Mouse (Mus musculus): ENCODE measurements around the gene Crygc. TPM values are rescaled to one million over a fixed set of nuclear protein-coding genes. Genes with fewer than 3 reads are reported as not detected.

Gene Crygc
- polyA plus RNA-seq (2014; fragmentation: Nextera tagmentation; extraction: Ambion mirVana): not detected in 2 replicates

DNA sequence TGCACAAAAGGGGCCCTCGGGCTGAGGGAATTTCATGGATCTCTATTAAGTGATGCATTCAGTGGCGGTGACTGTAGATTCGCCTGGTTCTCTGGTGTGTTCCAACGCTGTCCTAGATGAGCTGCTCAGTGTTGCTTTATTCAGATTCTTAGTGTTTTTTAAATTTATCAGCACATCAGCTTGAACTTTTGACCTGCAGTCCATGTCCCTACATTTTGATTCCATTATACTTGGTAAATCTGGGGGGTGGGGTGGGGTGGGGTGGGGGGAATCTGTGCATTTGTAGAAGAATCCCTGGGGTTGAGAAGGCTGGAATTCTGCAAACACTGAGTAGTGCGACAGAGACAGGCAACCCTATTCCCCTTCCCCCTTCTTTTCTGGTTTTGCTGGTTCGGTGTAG is at the start of gene Crygc:
TSS of gene Crygc (minus strand) at position 101 of the 400 bp plus-strand sequence.
- no peaks in the 10 kb centered on the region for H3K4me1 ChIP-seq (replicated peaks; ENCODE audit: control insufficient read depth, insufficient read depth, low read length)
- ATAC-seq (ENCODE audit: low FRiP score) (no peak), DNase-seq (ENCODE audit: low spot score) (no peak)
- no peak within 1 kb of the TSS for H3K9ac ChIP-seq
- H3K36me3 ChIP-seq (replicated peaks; ENCODE audit: control insufficient read depth, insufficient read depth): no peaks in the 10 kb centered on the region
- H3K4me2 ChIP-seq (replicated peaks): no peak within 1 kb of the TSS
- H3K27ac ChIP-seq: no peak within 1 kb of the TSS
- no peaks in the 10 kb centered on the region for H3K9me3 ChIP-seq (ENCODE audit: control insufficient read depth, low read length)
- 64% methylated on average over 6 of the region's 6 CpGs for WGBS
- H3K27me3 ChIP-seq (ENCODE audit: control insufficient read depth, insufficient read depth, low read length): no peaks in the 10 kb centered on the region
- no peak within 1 kb of the TSS for H3K4me3 ChIP-seq (replicated peaks; ENCODE audit: low read length)

DNA sequence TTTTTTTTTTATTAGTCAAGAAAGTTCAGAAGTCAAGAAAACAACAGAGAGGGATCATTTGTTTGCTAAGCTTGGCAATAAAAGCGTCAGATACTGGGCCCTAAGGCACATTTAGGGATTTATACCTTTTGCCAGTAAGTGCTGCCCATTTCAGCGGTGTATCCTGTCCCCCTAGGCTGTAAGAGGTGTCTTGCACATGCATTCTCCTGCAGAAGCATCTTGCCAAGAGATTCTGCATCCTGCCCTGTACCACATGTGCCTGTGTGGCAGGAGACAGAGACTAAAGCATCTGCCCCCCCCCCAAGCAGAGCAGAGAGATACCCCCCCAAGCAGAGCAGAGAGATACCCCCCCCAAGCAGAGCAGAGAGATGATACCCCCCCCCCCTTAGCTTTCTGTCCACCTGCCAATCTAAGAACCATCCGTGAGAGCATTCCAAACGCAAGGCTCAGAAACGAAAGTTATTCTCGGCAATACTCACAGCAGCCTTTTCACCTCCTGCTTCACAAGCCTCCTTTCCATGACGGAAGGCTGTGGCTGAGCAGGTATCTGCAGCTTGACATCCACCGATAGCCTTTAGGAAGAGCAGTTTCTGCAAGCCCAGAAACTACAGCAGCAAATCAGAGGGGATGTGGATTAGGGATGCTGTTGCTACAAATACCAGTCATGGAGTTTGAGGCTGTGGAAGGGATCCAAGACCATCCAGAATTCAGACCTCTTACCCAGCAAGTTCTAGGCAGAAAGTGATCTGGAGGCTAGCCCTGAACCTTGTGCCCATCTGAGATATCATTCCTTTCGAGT is 49.3 kb upstream of the Crygc start, which contains the start of gene D630023F18Rik:
TSS of gene D630023F18Rik (minus strand) at position 641 of the 799 bp plus-strand sequence.
- Histone ChIP-seq H3K9ac (no peak within 1 kb of the TSS), H3K9me3 (ENCODE audit: control insufficient read depth, low read length) (no peaks in the 10 kb centered on the region), H3K4me1 (replicated peaks; ENCODE audit: control insufficient read depth, insufficient read depth, low read length) (no peaks in the 10 kb centered on the region), H3K27ac (no peak within 1 kb of the TSS), H3K36me3 (replicated peaks; ENCODE audit: control insufficient read depth, insufficient read depth) (no peaks in the 10 kb centered on the region), H3K27me3 (ENCODE audit: control insufficient read depth, insufficient read depth, low read length) (no peaks in the 10 kb centered on the region), H3K4me2 (replicated peaks) (peak within 1 kb of the TSS; percentile 48), H3K4me3 (replicated peaks; ENCODE audit: low read length) (peak within 1 kb of the TSS; percentile 22)
- ATAC-seq (ENCODE audit: low FRiP score): no peak
- DNase-seq (ENCODE audit: low spot score): no peak
- WGBS: 36% methylated on average over 9 of the region's 9 CpGs

DNA sequence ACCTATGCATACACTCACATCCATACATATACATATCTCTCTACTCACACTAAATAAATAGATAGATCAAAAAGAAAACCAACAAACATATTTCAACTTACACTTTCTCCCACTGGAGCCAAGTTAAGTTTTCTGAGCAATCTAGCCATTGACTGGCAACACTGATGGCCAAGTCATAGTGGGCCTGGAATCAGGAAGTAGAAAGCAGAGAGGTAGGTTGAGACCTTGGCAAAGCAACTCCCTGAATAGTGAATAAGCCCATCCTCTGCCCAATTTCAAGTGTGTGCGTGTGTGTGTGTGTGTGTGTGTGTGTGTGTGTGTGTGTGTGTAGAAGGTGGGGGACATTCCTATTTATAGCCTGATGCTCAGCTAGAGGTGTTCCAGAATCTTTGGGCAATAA is 45.9 kb upstream of the Crygc start, which contains the start of gene Gm28845:
TSS of gene Gm28845 (minus strand) at position 121 of the 400 bp plus-strand sequence.
- H3K4me3 ChIP-seq (replicated peaks; ENCODE audit: low read length): no peak within 1 kb of the TSS
- ATAC-seq (ENCODE audit: low FRiP score): no peak
- no peaks in the 10 kb centered on the region for H3K4me1 ChIP-seq (replicated peaks; ENCODE audit: control insufficient read depth, insufficient read depth, low read length)
- DNase-seq (ENCODE audit: low spot score): no peak
- no peaks in the 10 kb centered on the region for H3K36me3 ChIP-seq (replicated peaks; ENCODE audit: control insufficient read depth, insufficient read depth)
- H3K9ac ChIP-seq: no peak within 1 kb of the TSS
- no peak within 1 kb of the TSS for H3K27ac ChIP-seq
- 88% methylated on average over 1 of the region's 1 CpGs for WGBS
- H3K9me3 ChIP-seq (ENCODE audit: control insufficient read depth, low read length): no peaks in the 10 kb centered on the region
- no peak within 1 kb of the TSS for H3K4me2 ChIP-seq (replicated peaks)
- no peaks in the 10 kb centered on the region for H3K27me3 ChIP-seq (ENCODE audit: control insufficient read depth, insufficient read depth, low read length)

DNA sequence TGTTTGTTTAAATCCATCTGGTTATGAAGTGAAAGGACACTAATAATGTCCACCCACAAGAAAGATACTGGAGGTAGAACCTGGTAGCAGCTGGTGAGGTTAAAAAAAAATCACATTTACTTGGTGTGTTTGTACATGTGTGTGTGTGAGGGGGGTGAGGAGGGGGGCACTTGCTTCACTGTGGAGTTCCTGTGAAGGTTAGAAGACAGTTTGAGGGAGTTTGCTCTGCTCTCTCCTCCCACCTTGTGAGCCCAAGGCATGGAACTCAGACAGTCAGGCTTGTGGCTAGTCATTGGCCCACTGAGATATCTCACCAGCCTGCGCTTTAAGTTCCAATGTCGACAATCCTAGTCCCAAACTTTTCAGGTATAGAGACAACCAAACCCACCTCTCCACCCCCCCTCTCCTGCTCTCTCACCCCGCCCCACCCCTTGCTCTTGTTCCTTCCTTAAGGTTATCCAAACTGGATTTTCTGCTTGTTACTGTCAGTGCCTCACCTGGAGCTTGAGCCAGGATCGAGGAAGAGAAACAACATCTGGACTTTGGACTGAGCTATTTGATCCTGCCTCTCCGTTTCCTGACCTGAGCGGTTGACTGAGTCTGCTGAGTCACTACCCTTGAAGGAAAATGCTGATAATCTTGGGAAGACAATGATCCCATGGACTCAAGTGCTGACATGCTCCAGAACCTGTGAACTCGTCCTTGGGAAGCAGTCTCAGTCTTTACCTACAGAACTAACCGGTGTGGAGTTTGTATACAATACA is 44.8 kb upstream of the Crygc start:
- H3K4me3 ChIP-seq (replicated peaks; ENCODE audit: low read length): no peak overlapping the region
- H3K36me3 ChIP-seq (replicated peaks; ENCODE audit: control insufficient read depth, insufficient read depth): no peaks in the 10 kb centered on the region
- no peaks in the 10 kb centered on the region for H3K27me3 ChIP-seq (ENCODE audit: control insufficient read depth, insufficient read depth, low read length)
- H3K4me2 ChIP-seq (replicated peaks): no peak overlapping the region
- ATAC-seq (ENCODE audit: low FRiP score): no peak
- no peak overlapping the region for H3K9ac ChIP-seq
- no peaks in the 10 kb centered on the region for H3K4me1 ChIP-seq (replicated peaks; ENCODE audit: control insufficient read depth, insufficient read depth, low read length)
- no peaks in the 10 kb centered on the region for H3K9me3 ChIP-seq (ENCODE audit: control insufficient read depth, low read length)
- no peak overlapping the region for H3K27ac ChIP-seq
- WGBS: 88% methylated on average over 8 of the region's 8 CpGs
- DNase-seq (ENCODE audit: low spot score): no peak

DNA sequence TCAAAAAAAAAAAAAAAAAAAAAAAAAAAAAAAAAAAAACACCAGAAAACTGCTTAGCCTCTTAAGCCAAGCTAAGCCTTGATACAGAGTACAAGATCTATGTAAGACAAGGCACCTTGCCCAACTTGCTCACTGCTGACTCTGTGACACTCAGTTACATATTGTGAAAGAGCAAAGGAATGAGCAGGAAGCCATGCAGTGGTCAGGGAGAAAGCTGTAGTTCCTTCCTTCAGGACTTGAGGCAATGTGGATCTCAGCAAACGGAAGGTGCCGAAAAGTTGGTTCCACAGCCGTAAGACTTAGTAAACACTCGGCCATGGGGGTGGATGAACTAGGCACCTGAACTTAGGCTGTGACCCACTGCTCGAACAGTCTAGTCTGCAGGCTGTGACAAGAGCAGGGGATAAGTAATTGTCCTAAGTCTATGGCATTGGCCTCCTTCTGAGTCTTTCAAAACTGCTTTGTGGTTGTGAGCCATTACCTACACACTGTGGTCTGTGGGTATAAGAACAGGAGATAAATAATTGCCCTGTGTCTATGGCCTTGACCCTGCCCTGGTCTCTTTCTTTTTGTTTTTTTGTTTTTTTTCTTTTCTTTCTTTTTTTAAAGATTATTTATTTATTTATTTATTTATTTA is 40.2 kb upstream of the Crygc start:
- Histone ChIP-seq H3K9me3 (ENCODE audit: control insufficient read depth, low read length) (no peaks in the 10 kb centered on the region), H3K36me3 (replicated peaks; ENCODE audit: control insufficient read depth, insufficient read depth) (no peaks in the 10 kb centered on the region), H3K4me2 (replicated peaks) (no peak overlapping the region), H3K27ac (no peak overlapping the region), H3K4me3 (replicated peaks; ENCODE audit: low read length) (no peak overlapping the region), H3K9ac (no peak overlapping the region), H3K27me3 (ENCODE audit: control insufficient read depth, insufficient read depth, low read length) (no peaks in the 10 kb centered on the region), H3K4me1 (replicated peaks; ENCODE audit: control insufficient read depth, insufficient read depth, low read length) (no peaks in the 10 kb centered on the region)
- DNase-seq (ENCODE audit: low spot score): no peak
- ATAC-seq (ENCODE audit: low FRiP score): no peak
- WGBS: 95% methylated on average over 5 of the region's 5 CpGs

DNA sequence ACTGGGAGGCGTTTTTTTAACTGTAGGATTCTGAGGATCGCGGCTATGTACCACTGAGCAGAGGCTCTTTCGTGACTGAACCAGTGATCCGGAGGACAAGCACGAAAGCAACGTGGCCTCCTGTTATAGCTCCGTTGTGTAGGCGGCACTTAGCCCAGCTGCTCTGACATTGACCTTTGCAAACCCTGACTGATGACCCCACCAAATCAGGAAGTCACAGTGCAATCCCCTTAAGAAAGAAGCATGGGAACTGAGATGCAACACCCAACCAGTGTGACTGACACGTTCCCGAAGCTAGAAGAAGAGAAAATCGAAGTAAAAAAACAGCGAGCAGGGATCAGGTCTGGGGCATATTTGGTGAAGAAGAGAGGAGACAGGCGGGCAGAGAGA is 39.3 kb upstream of the Crygc start:
- no peak overlapping the region for H3K4me3 ChIP-seq (replicated peaks; ENCODE audit: low read length)

DNA sequence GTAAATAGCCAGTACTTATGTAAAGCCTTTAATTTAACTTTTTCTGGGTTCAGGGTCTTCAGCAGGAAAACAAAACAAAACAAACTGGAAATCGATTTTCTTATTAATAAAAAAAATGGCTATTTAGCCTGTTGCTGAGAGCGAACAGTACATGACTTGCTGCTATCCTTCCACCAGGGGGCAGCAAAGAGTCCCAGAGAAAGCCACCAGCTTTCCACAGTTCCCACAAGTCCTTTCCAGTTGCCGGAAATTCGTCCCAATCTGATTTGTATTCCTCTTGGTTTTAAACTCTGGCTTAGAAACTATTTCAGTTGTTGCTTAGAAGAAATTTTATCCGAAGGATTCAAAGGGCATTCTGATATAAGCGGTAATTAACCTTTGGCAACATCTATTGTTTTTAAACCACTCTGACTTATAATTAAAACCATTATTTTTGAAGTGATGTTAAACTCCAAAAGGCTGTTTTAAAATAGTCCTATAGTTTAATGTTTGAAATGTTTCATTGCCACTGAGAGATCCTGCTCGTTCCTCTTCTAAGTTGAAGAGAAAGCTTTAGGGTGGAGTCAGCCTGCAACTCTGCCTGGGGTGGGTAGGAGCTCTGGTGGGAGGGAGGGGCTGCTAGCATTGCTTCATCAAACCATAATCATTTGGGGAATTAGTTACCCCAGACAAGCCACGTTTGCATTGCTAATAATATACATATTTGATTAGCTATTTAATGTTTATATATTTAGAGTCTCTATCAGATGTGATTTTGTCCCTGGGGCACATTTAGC is 38.7 kb upstream of the Crygc start:
- no peaks in the 10 kb centered on the region for H3K4me1 ChIP-seq (replicated peaks; ENCODE audit: control insufficient read depth, insufficient read depth, low read length)
- H3K9me3 ChIP-seq (ENCODE audit: control insufficient read depth, low read length): no peaks in the 10 kb centered on the region
- peak; percentile 94 for DNase-seq (ENCODE audit: low spot score)
- no peaks in the 10 kb centered on the region for H3K27me3 ChIP-seq (ENCODE audit: control insufficient read depth, insufficient read depth, low read length)
- H3K9ac ChIP-seq: no peak overlapping the region
- H3K36me3 ChIP-seq (replicated peaks; ENCODE audit: control insufficient read depth, insufficient read depth): no peaks in the 10 kb centered on the region
- peak overlapping the region; percentile 36 for H3K4me2 ChIP-seq (replicated peaks)
- peak; percentile 79; the same call in 1 of the 2 replicates for ATAC-seq (ENCODE audit: low FRiP score)
- no peak overlapping the region for H3K27ac ChIP-seq
- 12% methylated on average over 8 of the region's 8 CpGs for WGBS
- no peak overlapping the region for H3K4me3 ChIP-seq (replicated peaks; ENCODE audit: low read length)

More for the DNA sequence above, 39.3 kb upstream of the Crygc start:
- Histone ChIP-seq H3K27me3 (ENCODE audit: control insufficient read depth, insufficient read depth, low read length) (no peaks in the 10 kb centered on the region), H3K27ac (no peak overlapping the region), H3K9ac (no peak overlapping the region), H3K9me3 (ENCODE audit: control insufficient read depth, low read length) (no peaks in the 10 kb centered on the region), H3K4me2 (replicated peaks) (peak overlapping the region; percentile 36), H3K36me3 (replicated peaks; ENCODE audit: control insufficient read depth, insufficient read depth) (no peaks in the 10 kb centered on the region), H3K4me1 (replicated peaks; ENCODE audit: control insufficient read depth, insufficient read depth, low read length) (no peaks in the 10 kb centered on the region)
- 40% methylated on average over 14 of the region's 14 CpGs for WGBS
- no peak for ATAC-seq (ENCODE audit: low FRiP score)
- DNase-seq (ENCODE audit: low spot score): no peak

DNA sequence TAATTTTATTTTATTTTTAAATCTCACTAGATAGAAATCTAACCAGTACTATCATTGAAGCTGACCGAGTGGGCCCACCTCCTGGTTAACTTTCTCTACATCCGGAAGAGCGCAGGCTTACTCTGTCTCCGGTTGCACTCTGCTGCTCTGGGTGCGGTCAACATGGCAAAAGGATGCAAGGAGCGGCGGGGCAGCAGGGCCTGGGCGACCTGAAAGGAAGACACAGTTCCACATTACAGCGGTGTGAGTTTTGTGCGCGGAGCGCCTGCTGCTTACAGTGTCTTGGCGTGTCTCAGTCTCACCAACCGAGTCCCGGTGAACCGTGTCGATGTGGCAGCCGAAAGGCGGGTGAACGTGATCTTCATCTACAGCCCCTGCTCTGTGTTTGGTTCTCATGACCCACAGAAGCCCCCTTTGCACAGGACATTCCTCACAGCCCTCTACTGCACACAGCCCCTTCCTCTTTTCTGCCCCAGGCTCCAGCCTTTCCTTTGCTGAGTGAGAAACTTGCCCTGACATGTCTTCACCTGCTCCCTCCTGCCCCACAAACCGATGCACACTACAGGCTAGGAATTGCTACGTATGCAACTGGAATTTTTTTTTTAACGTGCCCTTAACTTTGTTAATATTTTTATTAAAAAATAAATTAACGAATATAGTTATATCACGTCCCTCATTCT is 36.4 kb upstream of the Crygc start:
- no peak for DNase-seq (ENCODE audit: low spot score)
- no peaks in the 10 kb centered on the region for H3K4me1 ChIP-seq (replicated peaks; ENCODE audit: control insufficient read depth, insufficient read depth, low read length)
- no peaks in the 10 kb centered on the region for H3K9me3 ChIP-seq (ENCODE audit: control insufficient read depth, low read length)
- ATAC-seq (ENCODE audit: low FRiP score): no peak
- H3K4me2 ChIP-seq (replicated peaks): no peak overlapping the region
- 79% methylated on average over 25 of the region's 25 CpGs for WGBS
- H3K27me3 ChIP-seq (ENCODE audit: control insufficient read depth, insufficient read depth, low read length): no peaks in the 10 kb centered on the region
- H3K9ac ChIP-seq: no peak overlapping the region
- H3K4me3 ChIP-seq (replicated peaks; ENCODE audit: low read length): no peak overlapping the region
- H3K36me3 ChIP-seq (replicated peaks; ENCODE audit: control insufficient read depth, insufficient read depth): no peaks in the 10 kb centered on the region
- H3K27ac ChIP-seq: no peak overlapping the region
